Mouse (Mus musculus): ENCODE data around the gene Isoc2b. TPM values are rescaled to one million over a fixed set of nuclear protein-coding genes. Genes with fewer than 3 reads are reported as not detected.
"Not testable (repeated sequence)": the region's sequence is repeated elsewhere in the genome, so short reads cannot be mapped to it uniquely, and the experiment has no call there.

Isoc2b gene
- polyA plus RNA-seq, 1 experiment: 3.9 TPM

GRCm38 (mm10) chr7:4836351-4836792, 33.7 kb downstream of the Isoc2b start:
- TF ChIP-seq CTCF (IDR thresholded peaks at IDR 0.05; ENCODE audit: control insufficient read depth, insufficient read depth, low read length) (peak; percentile 24; the same call in 1 of the 2 replicates), POLR2A (IDR thresholded peaks at IDR 0.05; ENCODE audit: borderline replicate concordance, control insufficient read depth, low read depth, low read length) (no peak)
- H3K27ac ChIP-seq (ENCODE audit: control insufficient read depth, insufficient read depth, low read depth, low read length, poor library complexity): no peak overlapping the region; the same call in 1 of the 2 replicates
- WGBS: under 1% methylated on average over 51 of the region's 51 CpGs
- no peaks in the 10 kb centered on the region for H3K4me1 ChIP-seq (ENCODE audit: control insufficient read depth, insufficient read depth, low read length)
- H3K4me3 ChIP-seq (replicated peaks; ENCODE audit: control insufficient read depth, low read depth, low read length): no peak overlapping the region

- Histone ChIP-seq H3K27ac (ENCODE audit: control insufficient read depth, insufficient read depth, low read depth, low read length, poor library complexity) (no peak overlapping the region), H3K4me1 (ENCODE audit: control insufficient read depth, insufficient read depth, low read length) (no peaks in the 10 kb centered on the region), H3K4me3 (replicated peaks; ENCODE audit: control insufficient read depth, low read depth, low read length) (no peak overlapping the region)
- no peak for TF ChIP-seq POLR2A (IDR thresholded peaks at IDR 0.05; ENCODE audit: borderline replicate concordance, control insufficient read depth, low read depth, low read length)
- no peak for TF ChIP-seq CTCF (IDR thresholded peaks at IDR 0.05; ENCODE audit: control insufficient read depth, insufficient read depth, low read length)
- 2% methylated on average over 34 of the region's 34 CpGs for WGBS
These were observed 34.3 kb downstream of the Isoc2b start for GRCm38 (mm10) chr7:4835631-4836327.

- H3K27ac ChIP-seq (ENCODE audit: control insufficient read depth, insufficient read depth, low read depth, low read length, poor library complexity): no peak overlapping the region
- H3K4me3 ChIP-seq (replicated peaks; ENCODE audit: control insufficient read depth, low read depth, low read length): no peak overlapping the region
- TF ChIP-seq CTCF (IDR thresholded peaks at IDR 0.05; ENCODE audit: control insufficient read depth, insufficient read depth, low read length): no peak
- TF ChIP-seq POLR2A (IDR thresholded peaks at IDR 0.05; ENCODE audit: borderline replicate concordance, control insufficient read depth, low read depth, low read length): no peak
- 13% methylated on average over 12 of the region's 12 CpGs for WGBS
- no peaks in the 10 kb centered on the region for H3K4me1 ChIP-seq (ENCODE audit: control insufficient read depth, insufficient read depth, low read length)
These were observed 39.6 kb downstream of the Isoc2b start for GRCm38 (mm10) chr7:4830476-4830875.

GRCm38 (mm10) chr7:4825365-4825764, 44.7 kb downstream of the Isoc2b start:
- H3K27ac ChIP-seq (ENCODE audit: control insufficient read depth, insufficient read depth, low read depth, low read length, poor library complexity): no peak overlapping the region
- no peak overlapping the region for H3K4me3 ChIP-seq (replicated peaks; ENCODE audit: control insufficient read depth, low read depth, low read length)
- TF ChIP-seq POLR2A (IDR thresholded peaks at IDR 0.05; ENCODE audit: borderline replicate concordance, control insufficient read depth, low read depth, low read length) (no peak), CTCF (IDR thresholded peaks at IDR 0.05; ENCODE audit: control insufficient read depth, insufficient read depth, low read length) (no peak)
- no peaks in the 10 kb centered on the region for H3K4me1 ChIP-seq (ENCODE audit: control insufficient read depth, insufficient read depth, low read length)
- 54% methylated on average over 4 of the region's 4 CpGs for WGBS

- WGBS: 80% methylated on average over 6 of the region's 6 CpGs
- Histone ChIP-seq H3K27ac (ENCODE audit: control insufficient read depth, insufficient read depth, low read depth, low read length, poor library complexity) (no peak overlapping the region), H3K4me1 (ENCODE audit: control insufficient read depth, insufficient read depth, low read length) (no peaks in the 10 kb centered on the region), H3K4me3 (replicated peaks; ENCODE audit: control insufficient read depth, low read depth, low read length) (no peak overlapping the region)
- TF ChIP-seq POLR2A (IDR thresholded peaks at IDR 0.05; ENCODE audit: borderline replicate concordance, control insufficient read depth, low read depth, low read length) (no peak), CTCF (IDR thresholded peaks at IDR 0.05; ENCODE audit: control insufficient read depth, insufficient read depth, low read length) (no peak)
These were observed 47.7 kb downstream of the Isoc2b start for GRCm38 (mm10) chr7:4822162-4822907.

- no peaks in the 10 kb centered on the region for H3K4me1 ChIP-seq (ENCODE audit: control insufficient read depth, insufficient read depth, low read length)
- no peak overlapping the region for H3K27ac ChIP-seq (ENCODE audit: control insufficient read depth, insufficient read depth, low read depth, low read length, poor library complexity)
- no peak for TF ChIP-seq CTCF (IDR thresholded peaks at IDR 0.05; ENCODE audit: control insufficient read depth, insufficient read depth, low read length)
- no peak for TF ChIP-seq POLR2A (IDR thresholded peaks at IDR 0.05; ENCODE audit: borderline replicate concordance, control insufficient read depth, low read depth, low read length)
- no peak overlapping the region for H3K4me3 ChIP-seq (replicated peaks; ENCODE audit: control insufficient read depth, low read depth, low read length)
- WGBS: 80% methylated on average over 4 of the region's 4 CpGs
These were observed 48.4 kb downstream of the Isoc2b start for GRCm38 (mm10) chr7:4821690-4822089.

- not testable (repeated sequence) for H3K4me1 ChIP-seq (ENCODE audit: control insufficient read depth, insufficient read depth, low read length); H3K27ac ChIP-seq (ENCODE audit: control insufficient read depth, insufficient read depth, low read depth, low read length, poor library complexity); H3K4me3 ChIP-seq (replicated peaks; ENCODE audit: control insufficient read depth, low read depth, low read length)
- 82% methylated on average over 7 of the region's 7 CpGs for WGBS
These were observed 49.1 kb downstream of the Isoc2b start for GRCm38 (mm10) chr7:4820925-4821324.

GRCm38 (mm10) chr7:4816559-4816958, 53.5 kb downstream of the Isoc2b start:
- H3K4me1 ChIP-seq (ENCODE audit: control insufficient read depth, insufficient read depth, low read length): no peaks in the 10 kb centered on the region
- H3K27ac ChIP-seq (ENCODE audit: control insufficient read depth, insufficient read depth, low read depth, low read length, poor library complexity): no peak overlapping the region
- H3K4me3 ChIP-seq (replicated peaks; ENCODE audit: control insufficient read depth, low read depth, low read length): no peak overlapping the region
- TF ChIP-seq CTCF (IDR thresholded peaks at IDR 0.05; ENCODE audit: control insufficient read depth, insufficient read depth, low read length) (no peak), POLR2A (IDR thresholded peaks at IDR 0.05; ENCODE audit: borderline replicate concordance, control insufficient read depth, low read depth, low read length) (no peak)
